Mouse (Mus musculus) adrenal gland, adult (tissue): ENCODE measurements at regions not wholly inside any gene's neighbourhood (a gene's known extent, or its start where the extent isn't known, plus 50 kb on each side); places are given as distances from the start of the nearest gene placed in this dataset.

Experiments
- DNase-seq, 2 experiments: peaks; one replicate each; pipeline ENCODE4 v3.0.0; 2022 to 2023; ENCODE audit warnings: low spot score in 1 of 2; ENCODE audit not compliant: inconsistent age in 2 of 2

DNA sequence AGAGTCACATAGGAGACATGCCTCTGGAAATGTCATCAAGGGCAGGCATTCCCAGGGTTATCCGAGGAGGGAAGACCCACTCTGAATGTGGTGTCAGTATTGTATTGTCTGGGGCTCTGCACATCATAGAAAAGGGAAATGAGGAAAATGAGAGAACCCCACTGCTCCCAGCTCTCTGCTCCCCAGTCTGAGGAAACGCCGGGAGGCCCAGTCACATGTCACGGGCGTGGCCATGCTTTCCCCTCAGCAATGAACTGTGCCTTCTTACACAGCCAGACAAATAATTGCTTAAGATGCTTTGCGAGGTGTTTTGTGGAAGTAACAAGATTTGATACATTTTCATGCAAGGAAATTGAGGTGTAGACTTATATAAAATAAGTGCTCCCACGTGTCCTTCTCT is 366.1 kb downstream of the Cbln4 start:
- no peak for DNase-seq

GRCm38 (mm10) chr2:171676083-171676482 is 367.2 kb downstream of the Cbln4 start:
- DNase-seq: no peak

DNA sequence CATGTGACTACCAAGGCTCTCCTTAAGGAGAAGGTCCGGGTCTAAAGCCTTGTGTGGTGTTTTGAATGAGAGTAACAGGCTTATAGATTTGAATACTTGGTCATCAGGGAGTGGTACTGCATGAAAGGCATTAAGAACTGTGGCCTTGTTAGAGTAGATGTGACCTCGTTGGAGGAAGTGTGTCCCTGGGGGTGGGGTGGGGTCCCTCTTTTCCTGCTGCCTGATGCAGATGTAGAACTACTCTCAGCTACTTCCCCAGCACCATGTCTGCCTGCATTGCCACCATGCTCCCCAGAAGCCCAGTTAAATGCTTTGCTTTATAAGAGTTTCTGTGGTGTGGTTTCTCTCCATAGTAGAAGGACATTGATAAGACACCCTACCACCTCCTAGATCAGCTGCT is 367.9 kb downstream of the Cbln4 start:
- DNase-seq: no peak

- DNase-seq: no peak
Measured at GRCm38 (mm10) chr2:171670945-171671547, 372.2 kb downstream of the Cbln4 start.

- no peak for DNase-seq
Measured at GRCm38 (mm10) chr2:171668791-171669645, 374.2 kb downstream of the Cbln4 start.

- no peak for DNase-seq
Measured at GRCm38 (mm10) chr2:171662571-171662970, 380.7 kb downstream of the Cbln4 start.

DNA sequence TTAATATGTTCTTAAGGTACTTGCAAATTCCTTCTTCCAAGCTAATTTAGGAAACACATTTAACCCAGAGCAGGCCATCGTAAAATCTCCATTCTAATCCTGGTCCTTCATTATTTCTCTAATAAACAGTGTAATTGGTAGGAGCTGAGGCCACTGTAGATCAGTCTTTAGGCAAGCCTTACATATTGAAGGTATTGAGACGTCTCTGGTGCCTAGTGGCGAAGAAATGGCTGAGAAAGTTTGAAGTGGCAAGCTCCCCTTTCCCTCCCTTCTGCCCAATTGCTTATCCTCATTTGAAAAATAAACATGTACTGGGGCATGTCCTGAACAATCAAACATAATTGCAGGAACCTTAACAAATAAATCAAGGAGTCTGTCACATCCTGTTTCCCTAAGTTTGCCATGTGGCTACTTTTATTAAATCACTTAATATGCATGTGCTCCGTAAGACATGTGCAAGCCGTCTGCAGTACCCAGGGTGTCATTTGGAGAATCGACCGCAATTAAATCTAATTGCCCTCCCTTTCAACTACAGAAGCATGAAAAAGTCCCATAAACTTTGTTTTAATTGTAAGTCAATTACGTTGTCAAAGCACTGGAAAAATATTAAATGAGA is 381.3 kb downstream of the Cbln4 start:
- DNase-seq: no peak

- no peak for DNase-seq
Measured at GRCm38 (mm10) chr2:171657125-171657524, 386.1 kb downstream of the Cbln4 start.

DNA sequence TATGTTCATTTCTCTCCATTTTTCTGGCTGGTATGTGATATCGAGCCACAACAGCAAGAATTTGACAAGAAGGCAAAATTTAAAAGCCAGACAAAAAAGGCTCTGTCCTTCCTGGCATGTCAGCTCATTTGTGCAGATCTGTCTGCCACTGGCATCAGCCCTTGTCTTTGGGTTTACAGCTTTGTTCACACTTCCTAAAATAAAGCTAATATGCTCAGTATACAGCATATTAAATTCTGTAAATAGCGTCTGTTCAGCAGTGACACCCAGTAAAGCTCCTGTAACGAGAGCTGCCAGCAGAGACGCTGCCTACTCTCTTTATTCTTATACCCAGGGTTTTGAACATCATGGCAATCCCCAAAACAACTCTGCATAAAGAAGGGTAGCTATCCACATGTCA is 401.5 kb downstream of the Cbln4 start:
- DNase-seq: no peak

GRCm38 (mm10) chr2:171640478-171640877 is 402.8 kb downstream of the Cbln4 start:
- no peak for DNase-seq

GRCm38 (mm10) chr2:171638931-171639330 is 404.3 kb downstream of the Cbln4 start:
- no peak for DNase-seq

DNA sequence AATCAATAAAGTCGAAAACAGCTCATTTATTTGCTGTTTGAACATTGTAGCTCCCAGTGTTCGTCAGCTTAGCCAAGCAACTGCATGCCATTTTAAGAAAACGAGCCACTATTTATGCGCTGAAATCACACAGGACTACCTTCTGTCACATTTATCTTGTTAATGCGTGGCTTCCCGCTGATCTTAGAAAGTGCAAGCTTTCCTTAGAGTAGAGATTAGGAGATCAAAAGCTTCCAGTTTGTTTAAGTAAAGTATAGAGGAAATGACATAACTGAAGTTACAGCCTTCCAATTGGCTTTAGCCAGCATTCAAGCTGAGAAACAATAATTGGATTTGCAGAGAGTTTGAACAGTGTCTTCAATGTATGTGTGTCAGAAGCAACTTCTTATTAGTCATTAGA is 406.4 kb downstream of the Cbln4 start:
- no peak for DNase-seq

DNA sequence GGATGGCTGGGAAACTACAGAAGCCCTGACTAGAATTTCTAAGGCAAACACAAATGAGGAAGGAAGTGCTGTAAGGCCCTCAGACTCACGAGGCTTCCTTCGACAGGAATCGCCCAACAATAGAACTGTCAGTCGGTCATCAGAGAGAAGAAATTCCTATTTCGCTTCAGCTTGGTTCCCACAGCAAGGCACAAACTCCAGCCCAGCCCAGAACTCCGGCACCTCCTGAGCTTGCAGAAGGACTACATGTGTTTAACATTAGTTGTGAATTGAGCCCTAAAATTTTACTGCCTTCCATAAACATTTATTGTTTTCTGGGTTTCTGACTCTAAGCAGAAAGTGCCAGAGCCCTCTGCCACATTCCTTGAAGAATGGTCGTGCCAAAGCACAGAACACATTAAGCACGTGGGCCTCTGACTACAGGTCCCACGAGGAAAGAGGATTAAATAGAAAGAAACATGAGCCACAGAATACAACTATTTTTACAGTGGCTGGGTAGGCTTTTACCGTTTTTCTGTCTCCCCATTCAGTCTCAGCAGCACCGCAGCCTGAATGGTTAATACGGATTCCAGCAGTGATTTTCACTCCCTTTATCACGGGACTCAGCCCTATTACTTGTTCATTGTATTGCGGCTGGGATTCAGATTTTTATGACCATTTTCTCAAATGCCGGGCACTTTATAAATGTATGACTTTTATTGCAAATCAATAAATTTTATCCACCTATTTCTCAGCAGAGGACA is 409.7 kb downstream of the Cbln4 start:
- peak; percentile 13 to 38 for DNase-seq

DNA sequence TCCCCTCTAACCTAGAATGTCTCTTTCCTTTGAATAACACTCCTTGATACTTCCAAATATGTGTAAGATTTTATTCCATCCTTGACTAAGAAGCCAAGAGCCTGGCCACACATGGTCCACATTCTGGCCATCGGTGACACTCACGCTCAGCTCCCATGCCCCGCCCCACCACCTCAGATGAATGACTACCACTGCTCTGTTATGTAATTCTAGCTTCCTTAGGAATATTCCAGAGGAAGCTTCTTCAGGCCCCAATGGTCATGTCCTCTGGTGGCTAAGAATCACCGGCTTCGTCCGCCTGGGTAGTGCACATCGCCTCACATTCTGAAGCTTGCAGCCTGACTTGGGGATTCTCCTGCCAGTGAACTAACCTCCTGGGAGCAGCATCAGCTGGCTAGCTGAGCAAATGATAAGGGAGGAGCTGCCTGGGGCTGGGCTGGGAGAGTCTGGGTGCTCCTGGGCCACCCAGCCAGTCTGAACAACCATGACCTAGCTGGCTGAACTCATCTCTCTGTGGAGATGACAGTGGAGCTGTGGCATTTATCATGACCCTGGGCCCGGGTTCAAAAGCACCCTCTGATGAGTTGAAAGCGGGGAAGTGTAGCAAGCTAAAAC is 413.1 kb downstream of the Cbln4 start:
- peak in 1 of 2 experiments; percentile 58 for DNase-seq

- no peak for DNase-seq
Measured at GRCm38 (mm10) chr2:171628182-171628850, 414.9 kb downstream of the Cbln4 start.

- no peak for DNase-seq
Measured at GRCm38 (mm10) chr2:171620668-171621067, 422.6 kb downstream of the Cbln4 start.

- DNase-seq: no peak
Measured at GRCm38 (mm10) chr2:171620253-171620652, 423.0 kb downstream of the Cbln4 start.

- no peak for DNase-seq
Measured at GRCm38 (mm10) chr2:171618771-171619170, 424.5 kb downstream of the Cbln4 start.

GRCm38 (mm10) chr2:171618333-171618732 is 424.9 kb downstream of the Cbln4 start:
- no peak for DNase-seq

- DNase-seq: no peak
Measured at GRCm38 (mm10) chr2:171615462-171615861, 427.8 kb downstream of the Cbln4 start.
